Comparison of ENCODE assay signal across 9 mouse cellular contexts in genomic region chr1:51584925-51585424, GRCm38 (mm10).
DNase-seq lines count a peak whose midpoint lies in the region; ATAC-seq and TF ChIP-seq lines count a peak whose summit lies in the region.
"Had no signal": no experiment of that assay in that cellular context is flagged by ENCODE, and none has a peak within 500 bp of the region (broad histone marks: within the 10 kb centered on the region; RNA-seq: fewer than 3 reads in every experiment).

No protein-coding gene starts in this region.

- dilution Hi-C loops in CH12.LX (cut with MboI; ENCODE audit: extremely low pct_ligation_motif_present, extremely low pct_unique_long_range_greater_than_20kb, low sequenced_read_pairs), result no loop called here

- H3K36me3 ChIP-seq in heart, embryonic 15.5 days, result no peaks in the 10 kb centered on the region
- no peaks in the 10 kb centered on the region for H3K36me3 ChIP-seq in heart, adult 2 months (ENCODE audit: control insufficient read depth, insufficient read depth, low read length)
- H3K36me3 ChIP-seq in CH12.LX (replicated peaks in 1 of 2; ENCODE audit: control insufficient read depth in 1 of 2, insufficient read depth in 1 of 2, low read length in 1 of 2), result no peaks in the 10 kb centered on the region
- no peaks in the 10 kb centered on the region for H3K36me3 ChIP-seq in liver, embryonic 14.5 days (replicated peaks; ENCODE audit: control insufficient read depth, insufficient read depth, low read depth)
- no peaks in the 10 kb centered on the region for H3K36me3 ChIP-seq in stomach, postnatal 0 days (ENCODE audit: control insufficient read depth, insufficient read depth, low read length)
- H3K36me3 ChIP-seq in forebrain, embryonic 16.5 days (ENCODE audit: control insufficient read depth, insufficient read depth), result no peaks in the 10 kb centered on the region

- H3K27ac ChIP-seq in heart, embryonic 15.5 days, result peak overlapping the region; percentile 57
- no peak overlapping the region for H3K27ac ChIP-seq in heart, adult 2 months
- no peak overlapping the region for H3K27ac ChIP-seq in CH12.LX (ENCODE audit: insufficient read depth, low read depth)
- no peak overlapping the region for H3K27ac ChIP-seq in liver, embryonic 14.5 days
- H3K27ac ChIP-seq in stomach, postnatal 0 days (replicated peaks), result no peak overlapping the region
- H3K27ac ChIP-seq in forebrain, embryonic 16.5 days (ENCODE audit: low read length), result no peak overlapping the region

- H3K9ac ChIP-seq in heart, embryonic 15.5 days, result no peak overlapping the region
- H3K9ac ChIP-seq in heart, adult 2 months (ENCODE audit: low read depth, low read length), result no peak overlapping the region
- H3K9ac ChIP-seq in CH12.LX (ENCODE audit: insufficient read depth, low read depth), result 0 out of 2 replicates have a peak overlapping the region, but pooled peaks have one; percentile 5
- no peak overlapping the region for H3K9ac ChIP-seq in liver, embryonic 14.5 days (replicated peaks)
- H3K9ac ChIP-seq in stomach, postnatal 0 days (ENCODE audit: low read length), result no peak overlapping the region
- H3K9ac ChIP-seq in forebrain, embryonic 16.5 days (replicated peaks; ENCODE audit: low read depth, low read length), result no peak overlapping the region

- intact Hi-C loops in heart, adult 2 months (cut with DNase I), result no loop called here

- in situ Hi-C loops in CH12.LX (cut with MboI; ENCODE audit: low pct_ligation_motif_present, low pct_unique_long_range_greater_than_20kb, low sequenced_read_pairs), result no loop called here

- no peaks in the 10 kb centered on the region for H3K27me3 ChIP-seq in heart, embryonic 15.5 days
- H3K27me3 ChIP-seq in heart, adult 2 months (ENCODE audit: control insufficient read depth, insufficient read depth, low read length), result no peaks in the 10 kb centered on the region
- H3K27me3 ChIP-seq in CH12.LX (replicated peaks), result no peaks in the 10 kb centered on the region
- H3K27me3 ChIP-seq in liver, embryonic 14.5 days (ENCODE audit: control insufficient read depth, insufficient read depth, low read length), result no peaks in the 10 kb centered on the region
- H3K27me3 ChIP-seq in stomach, postnatal 0 days (ENCODE audit: control insufficient read depth, insufficient read depth, low read length), result no peaks in the 10 kb centered on the region
- no peaks in the 10 kb centered on the region for H3K27me3 ChIP-seq in forebrain, embryonic 16.5 days (replicated peaks; ENCODE audit: control insufficient read depth, insufficient read depth, low read length)

- TF ChIP-seq CTCF in heart, adult 2 months (IDR thresholded peaks at IDR 0.05), result no peak
- TF ChIP-seq CTCF in CH12.LX (conservative IDR thresholded peaks at IDR 0.05 in 1 of 2, IDR thresholded peaks at IDR 0.05 in 1 of 2; ENCODE audit: low read depth in 2 of 2, low read length in 2 of 2), result no peak
- no peak for TF ChIP-seq CTCF in liver, embryonic 14.5 days (IDR thresholded peaks at IDR 0.05; ENCODE audit: low read depth)
- no peak for TF ChIP-seq CTCF in stomach, postnatal 0 days (IDR thresholded peaks at IDR 0.05; ENCODE audit: low read depth)

- H3K4me3 ChIP-seq in heart, embryonic 15.5 days, result no peak overlapping the region
- no peak overlapping the region for H3K4me3 ChIP-seq in heart, adult 2 months
- no peak overlapping the region for H3K4me3 ChIP-seq in CH12.LX (replicated peaks in 1 of 3; ENCODE audit: low read depth in 2 of 3, low read length in 2 of 3, poor library complexity in 1 of 3)
- no peak overlapping the region for H3K4me3 ChIP-seq in liver, embryonic 14.5 days (ENCODE audit: insufficient read depth in 1 of 2, low read depth in 2 of 2, low read length in 2 of 2)
- no peak overlapping the region for H3K4me3 ChIP-seq in stomach, postnatal 0 days (ENCODE audit: low read depth, low read length)
- no peak overlapping the region for H3K4me3 ChIP-seq in forebrain, embryonic 16.5 days (replicated peaks; ENCODE audit: low read length)

- TF ChIP-seq POLR2A in heart, adult 2 months (IDR thresholded peaks at IDR 0.05; ENCODE audit: insufficient read depth, low read depth, low read length), result no peak
- TF ChIP-seq POLR2A in CH12.LX (IDR thresholded peaks at IDR 0.05; ENCODE audit: low read depth, low read length), result no peak

- H3K4me2 ChIP-seq in heart, embryonic 15.5 days, result no peak overlapping the region
- peak overlapping the region; percentile 35; the same call in 1 of the 2 replicates for H3K4me2 ChIP-seq in CH12.LX (ENCODE audit: insufficient read depth, low read depth, poor library complexity, severe bottlenecking)
- H3K4me2 ChIP-seq in liver, embryonic 14.5 days (ENCODE audit: low read depth), result no peak overlapping the region
- H3K4me2 ChIP-seq in stomach, postnatal 0 days (replicated peaks; ENCODE audit: low read depth), result no peak overlapping the region
- H3K4me2 ChIP-seq in forebrain, embryonic 16.5 days (ENCODE audit: low read length), result no peak overlapping the region

- H3K4me1 ChIP-seq in heart, embryonic 15.5 days (replicated peaks), result 0 out of 2 replicates have a peak, but pooled peaks cover 9% of the 10 kb centered on the region
- no peaks in the 10 kb centered on the region for H3K4me1 ChIP-seq in heart, adult 2 months (ENCODE audit: control insufficient read depth, insufficient read depth, low read length)
- H3K4me1 ChIP-seq in CH12.LX (ENCODE audit: control insufficient read depth in 1 of 2, insufficient read depth in 2 of 2), result peaks cover 12 to 27% of the 10 kb centered on the region in 2 experiments
- peaks cover 18 to 19% of the 10 kb centered on the region in 2 experiments for H3K4me1 ChIP-seq in liver, embryonic 14.5 days (replicated peaks; ENCODE audit: control insufficient read depth in 2 of 2, insufficient read depth in 2 of 2, low read length in 1 of 2)
- H3K4me1 ChIP-seq in stomach, postnatal 0 days (replicated peaks; ENCODE audit: control insufficient read depth, insufficient read depth), result no peaks in the 10 kb centered on the region
- H3K4me1 ChIP-seq in forebrain, embryonic 16.5 days (replicated peaks; ENCODE audit: control insufficient read depth, insufficient read depth, low read length), result no peaks in the 10 kb centered on the region

- no peaks in the 10 kb centered on the region for H3K9me3 ChIP-seq in heart, embryonic 15.5 days (replicated peaks)
- no peaks in the 10 kb centered on the region for H3K9me3 ChIP-seq in CH12.LX (replicated peaks; ENCODE audit: low read length)
- no peaks in the 10 kb centered on the region for H3K9me3 ChIP-seq in liver, embryonic 14.5 days (ENCODE audit: control insufficient read depth, low read length)
- no peaks in the 10 kb centered on the region for H3K9me3 ChIP-seq in stomach, postnatal 0 days (ENCODE audit: control insufficient read depth, low read length)
- no peaks in the 10 kb centered on the region for H3K9me3 ChIP-seq in forebrain, embryonic 16.5 days (ENCODE audit: control insufficient read depth, low read length)

- H3K79me2 ChIP-seq in heart, adult 2 months (replicated peaks; ENCODE audit: control insufficient read depth, insufficient read depth, low read length), result no peaks in the 10 kb centered on the region
- H3K79me2 ChIP-seq in CH12.LX (replicated peaks; ENCODE audit: control insufficient read depth, extremely low read depth, insufficient read depth, poor library complexity, severe bottlenecking), result no peaks in the 10 kb centered on the region

- no peak for DNase-seq in heart, adult 2 months
- peak; percentile 60 for DNase-seq in CH12.LX (ENCODE audit: extremely low read depth)
- DNase-seq in liver, embryonic 14.5 days (ENCODE audit: low read depth in 3 of 3, low spot score in 3 of 3), result no peak
- DNase-seq in stomach, postnatal 0 days (ENCODE audit: low spot score), result no peak
- DNase-seq in urinary bladder, adult 18-20 months (ENCODE audit: low spot score in 2 of 2), result no peak
- no peak for DNase-seq in right cerebral cortex, postnatal 14 days
- DNase-seq: heart, postnatal 4 days had no signal

- no peak; the same call in 1 of the 2 replicates for ATAC-seq in heart, embryonic 15.5 days (replicated peaks; ENCODE audit: insufficient number of reproducible peaks, insufficient read depth, low FRiP score, low read depth)
- peak; percentile 51; the same call in 1 of the 2 replicates for ATAC-seq in liver, embryonic 14.5 days (ENCODE audit: insufficient read depth)
- ATAC-seq in stomach, postnatal 0 days (ENCODE audit: low FRiP score, low TSS enrichment), result peak; percentile 42; the same call in 1 of the 2 replicates
- no peak for ATAC-seq in forebrain, embryonic 16.5 days

- 37% methylated on average over 3 of the region's 3 CpGs for WGBS in heart, embryonic 15.5 days
- WGBS in heart, adult 2 months, result 19% methylated on average over 3 of the region's 3 CpGs
- WGBS in liver, embryonic 14.5 days (ENCODE audit: insufficient replicate concordance), result 6% methylated on average over 3 of the region's 3 CpGs
- WGBS in stomach, postnatal 0 days, result 26% methylated on average over 3 of the region's 3 CpGs
- 56% methylated on average over 3 of the region's 3 CpGs for WGBS in forebrain, embryonic 16.5 days

- TF ChIP-seq RAD21 in CH12.LX (IDR thresholded peaks at IDR 0.05; ENCODE audit: low read depth, low read length), result no peak

- TF ChIP-seq EP300 in heart, adult 2 months (IDR thresholded peaks at IDR 0.05; ENCODE audit: insufficient read depth, low read depth, low read length), result no peak
- TF ChIP-seq EP300 in CH12.LX (IDR thresholded peaks at IDR 0.05; ENCODE audit: low read length), result 0 out of 2 replicates have a peak, but pooled peaks have one; percentile 49
- no peak for TF ChIP-seq EP300 in liver, embryonic 14.5 days (IDR thresholded peaks at IDR 0.05; ENCODE audit: low read depth)
- no peak for TF ChIP-seq EP300 in stomach, postnatal 0 days (optimal IDR thresholded peaks at IDR 0.05)

TF ChIP-seq in CH12.LX, 34 proteins besides CTCF, POLR2A, EP300 and RAD21 (continues in another document):
- TF ChIP-seq SIN3A (IDR thresholded peaks at IDR 0.05; ENCODE audit: low read length) (peak; percentile 72; the same call in 1 of the 2 replicates), POLR2AphosphoS2 (IDR thresholded peaks at IDR 0.05; ENCODE audit: low read depth, low read length) (no peak), MAX (IDR thresholded peaks at IDR 0.05; ENCODE audit: low read length) (peak; percentile 78; the same call in 1 of the 2 replicates), ETS1 (conservative IDR thresholded peaks at IDR 0.05; ENCODE audit: low read depth, low read length) (peak; percentile 63), JUND (conservative IDR thresholded peaks at IDR 0.05; ENCODE audit: low read depth, low read length) (no peak; the same call in 1 of the 2 replicates), PAX5 (IDR thresholded peaks at IDR 0.05; ENCODE audit: low read length) (no peak), GABPA (IDR thresholded peaks at IDR 0.05; ENCODE audit: insufficient replicate concordance, low read depth, low read length) (no peak), USF2 (conservative IDR thresholded peaks at IDR 0.05; ENCODE audit: low read depth, low read length) (no peak), SMC3 (IDR thresholded peaks at IDR 0.05; ENCODE audit: low read depth, low read length) (no peak), TCF12 (IDR thresholded peaks at IDR 0.05; ENCODE audit: low read depth, low read length) (peak; percentile 56; the same call in 1 of the 2 replicates), TBP (conservative IDR thresholded peaks at IDR 0.05; ENCODE audit: low read depth, low read length) (no peak), USF1 (IDR thresholded peaks at IDR 0.05; ENCODE audit: low read depth, low read length) (no peak), ZMIZ1 (IDR thresholded peaks at IDR 0.05; ENCODE audit: low read depth, low read length) (no peak)

Comparison
In these comparisons a context has a peak if more than half of its experiments do, and no peak if none do; other contexts are left out.
1. ATAC-seq: peak in liver, embryonic 14.5 days (single experiment) and stomach, postnatal 0 days (single experiment); none in heart, embryonic 15.5 days (single experiment) and forebrain, embryonic 16.5 days (single experiment).